Mouse (Mus musculus) inflammation-experienced regulatory T-cells, adult 6 months (primary cell): ENCODE results near the gene Ptpn9. TPM values are rescaled to one million over a fixed set of nuclear protein-coding genes. Genes with fewer than 3 reads are reported as not detected.

Experiments
- polyA plus RNA-seq, 3 experiments: library from polyadenylated mRNA; unstranded; fragments of 100-300 nt; shearing (Covaris generic); gene quantifications; one replicate each; pipeline ENCODE4 v1.2.1; 2017

Ptpn9 gene
- polyA plus RNA-seq, 3 experiments from 2014 or later: 6.0 to 6.9 (median 6.3) TPM

Other genes starting within 250 kb of the Ptpn9 start
- not detected for gene Lingo1, start 198.5 kb upstream of the Ptpn9 start, polyA plus RNA-seq
- not detected for gene Odf3l1, start 130.2 kb upstream of the Ptpn9 start, polyA plus RNA-seq
- not detected for gene Cspg4, start 129.9 kb upstream of the Ptpn9 start, polyA plus RNA-seq
- gene Snx33, start 66.6 kb upstream of the Ptpn9 start, polyA plus RNA-seq: 1 to 10 TPM; 4.2 to 7.6 (median 5.8) TPM
- gene Imp3, start 57.4 kb upstream of the Ptpn9 start, polyA plus RNA-seq: 10 to 100 TPM; 46.7 to 50.9 (median 48.0) TPM
- gene Snupn, start 44.0 kb upstream of the Ptpn9 start, polyA plus RNA-seq: 10 to 100 TPM; 13.7 to 26.7 (median 16.5) TPM
- gene Sin3a, start 77.1 kb downstream of the Ptpn9 start, polyA plus RNA-seq: 10 to 100 TPM; 28.8 to 50.7 (median 38.9) TPM
- 10 to 100 TPM; 44.7 to 81.1 (median 56.4) TPM for gene Man2c1, start 135.8 kb downstream of the Ptpn9 start, polyA plus RNA-seq
- 10 to 100 TPM; 22.7 to 31.5 (median 23.6) TPM for gene Neil1, start 153.4 kb downstream of the Ptpn9 start, polyA plus RNA-seq
- gene Commd4, start 163.4 kb downstream of the Ptpn9 start, polyA plus RNA-seq: 100 to 1,000 TPM; 205 to 374 (median 278) TPM
- not detected for gene Trcg1, start 241.6 kb downstream of the Ptpn9 start, polyA plus RNA-seq